Mouse (Mus musculus) liver, embryonic 14.5 days (tissue): ENCODE data around the gene Rfx4.

Source experiments
- CTCF ChIP-seq: IDR thresholded peaks from 2 replicates; pipeline ENCODE4 v1.5.1; 2016; ENCODE audit warnings: antibody characterized with exemption, low read depth, control low read depth
- EP300 ChIP-seq: IDR thresholded peaks from 2 replicates; pipeline ENCODE4 v1.6.1; 2016; ENCODE audit warnings: antibody characterized with exemption, low read depth

DNA sequence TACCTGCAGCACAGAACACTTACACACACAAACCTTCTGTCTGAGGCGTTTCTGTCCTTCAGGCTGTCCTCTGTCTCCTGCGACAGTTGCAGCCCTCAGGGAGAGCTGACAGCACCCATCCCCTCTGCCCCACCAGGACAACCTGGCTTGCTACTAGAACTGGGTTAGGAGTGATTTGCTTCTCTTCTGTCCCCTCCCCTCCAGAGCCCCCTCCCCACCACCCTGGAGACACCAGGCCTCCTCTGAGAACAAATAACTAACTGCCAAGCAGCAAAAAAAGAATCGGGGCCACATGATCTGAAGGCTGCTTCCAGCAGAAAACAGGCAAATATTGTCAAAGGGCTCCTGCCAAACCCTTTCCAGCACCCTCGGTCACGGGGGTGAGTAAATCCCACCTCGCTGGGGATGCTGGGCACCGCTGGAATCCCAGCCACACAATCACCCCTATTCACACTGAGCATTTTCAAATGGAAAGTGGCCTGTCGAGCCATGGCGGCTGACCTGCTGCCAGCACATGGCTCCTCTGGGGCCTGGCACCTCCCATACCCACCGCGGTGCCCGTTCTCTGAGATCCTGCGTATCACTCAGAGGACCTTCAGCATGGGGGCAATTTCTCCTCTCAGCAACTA is 47.5 kb downstream of the Rfx4 start:
- TF ChIP-seq CTCF = no peak
- no peak for TF ChIP-seq EP300
